Mouse (Mus musculus) forelimb bud, embryonic 11.5 days (tissue): Measurements from ENCODE around the gene Calm2.

ENCODE experiments used
- DNase-seq: peaks from one replicate; pipeline ENCODE4 v3.0.0-alpha.2; 2012; ENCODE audit warnings: low read depth, low spot score

Calm2 gene

DNA sequence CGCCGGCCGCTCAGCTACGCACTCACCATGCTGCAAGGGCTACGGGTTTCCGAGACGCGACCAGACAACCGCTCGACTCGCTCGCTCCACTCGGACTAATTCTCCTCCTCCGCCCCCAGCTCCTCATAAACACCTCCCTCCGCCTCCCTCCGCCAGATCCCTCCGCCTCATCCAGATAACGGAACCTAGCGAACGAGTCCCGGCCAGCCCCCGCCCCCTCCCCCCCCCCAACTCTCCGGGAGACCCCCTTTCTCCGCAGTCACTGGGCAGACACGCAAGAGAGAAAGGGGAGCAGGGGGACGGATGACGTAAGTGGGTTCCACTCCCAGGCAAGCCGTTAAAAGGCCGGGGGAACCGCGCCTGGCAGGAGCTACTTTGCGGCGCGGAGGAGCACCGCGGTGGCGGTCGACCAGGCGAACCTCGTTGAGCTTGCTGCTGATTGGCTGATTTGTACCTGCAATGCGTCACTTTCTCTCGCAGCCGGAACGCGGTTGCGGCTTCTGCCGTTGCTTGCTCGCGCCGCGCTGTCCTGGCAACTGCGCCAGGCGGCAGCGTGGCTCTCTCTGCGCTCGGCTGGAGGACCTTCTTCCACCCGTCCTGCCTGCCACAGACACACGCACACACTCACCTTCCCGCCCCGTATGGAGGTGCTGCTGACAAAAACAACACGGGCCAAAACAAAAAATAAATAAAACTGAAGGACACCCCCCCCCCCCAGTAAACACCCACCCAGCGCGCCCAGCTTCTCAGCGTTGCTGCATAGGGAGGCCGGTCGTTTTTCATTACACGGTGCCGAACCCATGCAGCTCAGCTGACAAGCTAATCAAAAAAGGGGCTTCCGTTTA is at the start of gene Calm2:
Gene Calm2 (minus strand): TSS at position 169 of the 845 bp plus-strand sequence.
- DNase-seq = peak; percentile 96

DNA sequence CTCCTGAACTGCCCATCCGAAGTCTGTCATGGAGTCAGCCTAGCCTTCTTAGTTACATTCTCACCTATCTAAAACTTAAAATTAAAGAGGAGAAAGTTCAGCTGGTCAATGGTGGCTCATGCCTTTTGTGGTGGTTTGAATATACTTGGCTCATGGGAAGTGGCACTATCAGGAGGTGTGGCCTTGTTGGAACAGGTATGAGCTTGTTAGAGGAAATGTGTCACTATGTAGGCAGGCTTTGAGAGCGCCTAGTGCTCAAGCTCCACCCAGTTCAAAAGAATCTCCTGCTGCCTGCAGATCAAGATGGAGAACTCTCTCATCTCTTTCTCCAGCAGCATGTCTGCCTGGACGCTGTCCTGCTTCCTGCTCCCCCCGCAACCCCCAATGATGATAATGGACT is 48.8 kb upstream of the Calm2 start:
- DNase-seq = no peak

GRCm38 (mm10) chr17:87494310-87494709 is 47.6 kb upstream of the Calm2 start:
- DNase-seq = no peak

- no peak for DNase-seq
Measured at GRCm38 (mm10) chr17:87492286-87492685, 45.6 kb upstream of the Calm2 start.

GRCm38 (mm10) chr17:87490295-87490694 is 43.6 kb upstream of the Calm2 start:
- no peak for DNase-seq

- DNase-seq = no peak
Measured at GRCm38 (mm10) chr17:87485751-87486150, 39.0 kb upstream of the Calm2 start.

DNA sequence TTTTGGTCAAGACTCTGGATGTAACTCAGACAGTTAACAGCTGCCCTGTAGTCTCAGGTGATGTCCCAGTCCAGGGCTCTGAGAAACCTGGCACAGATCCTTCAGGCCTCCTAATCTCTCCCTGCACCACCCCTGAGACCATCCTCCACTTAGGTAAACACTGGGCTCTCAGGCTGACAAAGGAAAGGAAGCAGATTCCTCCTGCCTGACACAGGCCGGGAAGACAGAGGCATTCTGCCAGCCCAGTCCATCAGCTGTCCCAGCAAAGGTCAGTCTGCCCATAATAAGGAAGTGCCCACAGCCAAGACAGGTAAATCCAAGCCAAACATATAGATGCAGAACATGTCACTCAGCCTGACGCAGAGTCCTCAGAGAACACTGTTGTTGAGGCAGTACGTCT is 36.1 kb upstream of the Calm2 start:
- no peak for DNase-seq

- no peak for DNase-seq
Measured at GRCm38 (mm10) chr17:87478569-87478968, 31.8 kb upstream of the Calm2 start.

DNA sequence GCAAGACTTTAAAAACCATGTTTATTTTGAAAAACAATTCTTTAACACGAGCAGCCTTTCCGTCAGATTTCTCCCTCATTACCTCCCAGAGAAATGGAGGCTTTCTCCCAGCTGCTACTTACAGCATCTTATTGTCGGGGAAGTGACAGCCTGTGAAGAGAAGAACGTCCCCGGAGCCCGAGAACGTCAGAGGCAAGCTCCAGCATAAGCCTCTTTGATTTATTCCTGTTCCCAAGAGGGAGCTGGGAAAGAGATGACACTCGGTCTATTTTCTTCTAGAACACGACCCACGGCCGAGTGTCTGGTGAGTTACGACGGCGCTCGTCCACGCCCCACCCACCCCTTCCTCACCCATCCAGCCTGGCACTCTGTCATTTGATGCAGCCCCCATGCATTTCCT is 30.9 kb upstream of the Calm2 start:
- DNase-seq = no peak

- no peak for DNase-seq
Measured at GRCm38 (mm10) chr17:87475356-87475755, 28.6 kb upstream of the Calm2 start.

- DNase-seq = no peak
Measured at GRCm38 (mm10) chr17:87474501-87474795, 27.7 kb upstream of the Calm2 start.

- peak; percentile 25 for DNase-seq
Measured at GRCm38 (mm10) chr17:87473736-87474500, 27.2 kb upstream of the Calm2 start.

DNA sequence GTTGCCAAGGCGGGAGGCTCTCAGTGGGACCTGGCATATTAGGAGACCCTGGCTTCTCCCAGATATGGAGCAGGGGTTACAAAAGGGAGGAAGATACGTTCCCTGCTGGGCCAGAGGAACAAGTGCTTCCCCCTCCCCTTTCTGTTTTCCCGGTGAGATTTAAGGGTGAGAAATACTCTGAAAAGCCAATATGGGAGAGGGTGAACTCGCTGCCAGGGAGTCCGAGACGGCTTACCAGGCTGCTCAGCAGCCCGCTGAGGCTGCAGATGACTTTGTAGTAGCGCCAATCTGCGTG is 26.7 kb upstream of the Calm2 start:
- DNase-seq = no peak

DNA sequence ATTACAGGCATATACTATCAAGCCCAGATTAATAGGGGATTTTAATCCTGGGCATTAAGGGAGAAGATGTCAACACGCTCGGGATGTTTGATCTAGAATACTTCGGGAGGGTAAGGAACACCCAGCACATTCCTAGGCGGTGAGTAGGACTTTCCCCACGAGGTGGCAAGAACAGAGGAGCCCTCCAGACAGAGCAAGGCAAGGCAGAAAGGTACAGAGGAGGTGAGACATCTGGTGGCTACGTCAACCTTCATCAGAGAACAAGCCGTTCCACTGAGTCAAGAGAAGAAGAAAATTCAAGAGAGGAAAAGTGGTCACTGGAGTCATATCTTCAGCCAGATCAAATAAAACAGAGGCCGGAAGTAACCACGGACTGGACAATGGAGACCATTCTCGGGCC is 26.1 kb upstream of the Calm2 start:
- no peak for DNase-seq

DNA sequence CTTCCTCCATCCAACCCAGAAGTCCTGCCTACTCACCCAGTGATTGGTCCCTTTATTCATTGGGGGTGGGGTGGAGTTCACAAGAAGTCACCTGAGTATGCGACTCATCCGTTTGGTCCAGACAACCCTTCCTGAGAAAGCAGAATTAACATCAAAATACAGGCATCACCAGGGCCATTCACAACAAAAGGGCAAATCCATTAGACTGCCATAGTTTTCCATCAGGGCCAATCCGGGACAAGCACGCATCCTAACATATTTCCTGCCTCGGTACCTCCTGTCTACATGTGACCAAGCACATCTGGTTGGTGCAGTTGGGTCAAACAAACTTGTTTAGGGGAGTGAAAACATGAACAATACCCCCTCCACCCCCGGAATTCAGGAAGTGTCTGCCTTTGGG is 24.9 kb upstream of the Calm2 start:
- no peak for DNase-seq

- DNase-seq = no peak
Measured at GRCm38 (mm10) chr17:87470797-87471196, 24.1 kb upstream of the Calm2 start.

DNA sequence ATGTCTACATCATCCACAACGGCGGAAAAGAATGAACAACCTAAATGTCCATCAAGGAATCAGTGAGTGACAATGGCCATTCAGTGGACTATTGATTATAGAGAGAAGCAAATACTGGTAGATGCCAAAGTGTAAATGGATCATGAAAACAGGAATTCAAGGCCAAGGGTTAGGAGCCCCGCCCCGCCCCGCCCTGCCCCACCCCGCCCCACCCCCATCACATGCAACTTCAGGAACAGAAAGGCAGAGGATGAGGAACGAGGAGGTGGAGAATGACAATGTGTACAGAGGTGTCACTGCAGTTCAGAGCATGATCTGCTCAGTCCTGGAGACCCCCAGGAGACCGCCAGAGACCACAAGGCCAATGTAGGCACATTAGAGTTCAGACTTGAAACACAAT is 23.5 kb upstream of the Calm2 start:
- no peak for DNase-seq

- DNase-seq = no peak
Measured at GRCm38 (mm10) chr17:87469428-87469827, 22.7 kb upstream of the Calm2 start.

DNA sequence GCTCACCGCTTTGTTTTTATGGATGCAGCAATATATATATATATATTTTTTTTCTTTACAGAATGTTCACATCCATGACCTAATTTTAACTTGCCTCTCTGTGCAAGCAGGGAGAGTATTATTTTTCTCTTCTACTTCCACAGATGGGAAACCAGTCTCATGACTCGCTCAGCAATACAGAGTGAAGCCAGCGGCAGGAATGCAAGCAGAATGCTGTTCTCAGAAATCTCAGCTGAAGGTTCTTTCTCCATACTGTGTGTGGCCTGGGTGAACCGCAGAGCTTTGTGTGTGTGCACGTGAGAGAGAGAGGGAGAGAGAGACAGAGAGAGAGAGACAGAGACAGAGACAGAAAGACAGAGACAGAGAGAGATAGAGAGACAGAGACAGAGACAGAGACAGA is 21.9 kb upstream of the Calm2 start:
- no peak for DNase-seq

DNA sequence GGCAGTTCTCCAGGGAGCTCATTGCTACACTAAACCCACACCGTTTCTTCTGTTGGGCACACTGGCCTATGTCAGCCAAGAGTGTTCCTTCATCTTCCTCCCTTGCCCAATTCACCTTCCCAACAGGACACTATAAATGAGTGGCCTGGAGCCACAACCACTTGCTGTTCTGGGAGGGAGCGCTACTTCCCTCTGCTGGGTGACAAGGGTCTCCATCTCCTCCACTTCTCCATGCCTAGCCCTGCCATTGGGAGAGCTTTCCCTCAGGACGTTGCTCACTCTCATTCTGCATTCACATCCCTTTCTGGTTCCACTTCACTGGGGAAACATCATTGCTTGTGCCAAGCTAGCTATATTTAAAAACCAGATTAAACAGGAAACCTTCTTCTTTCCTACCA is 14.8 kb upstream of the Calm2 start:
- DNase-seq = no peak

GRCm38 (mm10) chr17:87460669-87461498 is 14.1 kb upstream of the Calm2 start:
- DNase-seq = no peak
